In genomic region chr9:49728211-49728610, GRCm38 (mm10) we compare ENCODE assay signal across 11 mouse cellular contexts.
A peak's percentile ranks its signal among the peaks of the same experiment; 100 is the strongest.
DNase-seq lines count a peak whose midpoint lies in the region; ATAC-seq lines count a peak whose summit lies in the region.
"Had no signal": no experiment of that assay in that cellular context is flagged by ENCODE, and none has a peak within 500 bp of the region (broad histone marks: within the 10 kb centered on the region; RNA-seq: fewer than 3 reads in every experiment).

No protein-coding gene starts in this region.

- WGBS in midbrain, embryonic 12.5 days = 41% methylated on average over 8 of the region's 8 CpGs
- WGBS in midbrain, embryonic 16.5 days = 22% methylated on average over 8 of the region's 8 CpGs
- 39% methylated on average over 8 of the region's 8 CpGs for WGBS in forebrain, embryonic 14.5 days
- WGBS in kidney, embryonic 14.5 days = 61% methylated on average over 8 of the region's 8 CpGs

- no peak overlapping the region for H3K4me3 ChIP-seq in midbrain, embryonic 12.5 days
- H3K4me3 ChIP-seq in midbrain, embryonic 16.5 days (ENCODE audit: low read depth, low read length) = no peak overlapping the region
- no peak overlapping the region for H3K4me3 ChIP-seq in forebrain, embryonic 14.5 days (ENCODE audit: low read depth, low read length)
- no peak overlapping the region for H3K4me3 ChIP-seq in kidney, embryonic 14.5 days (ENCODE audit: low read length)

- H3K4me1 ChIP-seq in midbrain, embryonic 12.5 days = peaks cover 20% of the 10 kb centered on the region
- peaks cover 23% of the 10 kb centered on the region for H3K4me1 ChIP-seq in midbrain, embryonic 16.5 days (ENCODE audit: control insufficient read depth, insufficient read depth, low read length)
- H3K4me1 ChIP-seq in forebrain, embryonic 14.5 days (ENCODE audit: control insufficient read depth, insufficient read depth, low read length) = peaks cover 5% of the 10 kb centered on the region
- H3K4me1 ChIP-seq in kidney, embryonic 14.5 days (ENCODE audit: control insufficient read depth, insufficient read depth, low read length) = no peaks in the 10 kb centered on the region

- no peak overlapping the region for H3K9ac ChIP-seq in midbrain, embryonic 12.5 days (replicated peaks)
- H3K9ac ChIP-seq in midbrain, embryonic 16.5 days (ENCODE audit: low read depth, low read length) = no peak overlapping the region
- no peak overlapping the region for H3K9ac ChIP-seq in forebrain, embryonic 14.5 days (ENCODE audit: low read length)
- no peak overlapping the region for H3K9ac ChIP-seq in kidney, embryonic 14.5 days (ENCODE audit: low read depth, low read length)
- H3K9ac ChIP-seq: liver, postnatal 0 days had no signal

- no peaks in the 10 kb centered on the region for H3K9me3 ChIP-seq in midbrain, embryonic 12.5 days
- no peaks in the 10 kb centered on the region for H3K9me3 ChIP-seq in midbrain, embryonic 16.5 days (replicated peaks; ENCODE audit: control insufficient read depth, low read length, poor library complexity, severe bottlenecking)
- no peaks in the 10 kb centered on the region for H3K9me3 ChIP-seq in forebrain, embryonic 14.5 days (replicated peaks; ENCODE audit: control insufficient read depth, low read length)
- no peaks in the 10 kb centered on the region for H3K9me3 ChIP-seq in kidney, embryonic 14.5 days (ENCODE audit: control insufficient read depth, low read length)

- H3K27ac ChIP-seq in midbrain, embryonic 12.5 days (replicated peaks) = peak overlapping the region; percentile 46; the same call in 1 of the 2 replicates
- H3K27ac ChIP-seq in midbrain, embryonic 16.5 days (ENCODE audit: low read length) = no peak overlapping the region
- H3K27ac ChIP-seq in forebrain, embryonic 14.5 days (ENCODE audit: low read depth, low read length) = no peak overlapping the region
- H3K27ac ChIP-seq in kidney, embryonic 14.5 days (ENCODE audit: low read depth, low read length) = no peak overlapping the region

- H3K27me3 ChIP-seq in midbrain, embryonic 12.5 days = no peaks in the 10 kb centered on the region
- no peaks in the 10 kb centered on the region for H3K27me3 ChIP-seq in midbrain, embryonic 16.5 days (ENCODE audit: control insufficient read depth, insufficient read depth, low read depth, low read length)
- H3K27me3 ChIP-seq in forebrain, embryonic 14.5 days (replicated peaks; ENCODE audit: control insufficient read depth, insufficient read depth, low read length) = no peaks in the 10 kb centered on the region
- H3K27me3 ChIP-seq in kidney, embryonic 14.5 days (ENCODE audit: control insufficient read depth, insufficient read depth, low read length) = no peaks in the 10 kb centered on the region
- H3K27me3 ChIP-seq: CH12.LX had no signal

- H3K36me3 ChIP-seq in midbrain, embryonic 12.5 days = no peaks in the 10 kb centered on the region
- H3K36me3 ChIP-seq in midbrain, embryonic 16.5 days (ENCODE audit: control insufficient read depth, insufficient read depth, low read length) = no peaks in the 10 kb centered on the region
- H3K36me3 ChIP-seq in forebrain, embryonic 14.5 days (ENCODE audit: control insufficient read depth, insufficient read depth, low read length) = no peaks in the 10 kb centered on the region
- no peaks in the 10 kb centered on the region for H3K36me3 ChIP-seq in kidney, embryonic 14.5 days (ENCODE audit: control insufficient read depth, insufficient read depth, low read length)

- ATAC-seq in midbrain, embryonic 12.5 days (ENCODE audit: low FRiP score, low read depth) = peak; percentile 23; the same call in 1 of the 2 replicates
- no peak for ATAC-seq in midbrain, embryonic 16.5 days
- peak; percentile 29; the same call in 1 of the 2 replicates for ATAC-seq in forebrain, embryonic 14.5 days
- no peak for ATAC-seq in kidney, embryonic 14.5 days (ENCODE audit: low FRiP score, low TSS enrichment)
- ATAC-seq: liver, postnatal 0 days had no signal

- peak; percentile 42 for DNase-seq in forebrain, embryonic 14.5 days (ENCODE audit: low spot score)
- peak; percentile 21 to 27 for DNase-seq in layer of hippocampus, postnatal 10 days (ENCODE audit: low spot score in 2 of 2)
- peak; percentile 41 for DNase-seq in right cerebral cortex, postnatal 25 days
- no peak for DNase-seq in urinary bladder, postnatal 25 days (ENCODE audit: low spot score)
- DNase-seq in c-Kit-positive CD71-positive TER-119-positive erythroid progenitor cells, embryonic 14.5 days (ENCODE audit: low spot score) = no peak
- DNase-seq: adrenal gland, adult 2 months; liver, postnatal 0 days had no signal

- no peak overlapping the region for H3K4me2 ChIP-seq in midbrain, embryonic 12.5 days (replicated peaks)
- no peak overlapping the region for H3K4me2 ChIP-seq in midbrain, embryonic 16.5 days (ENCODE audit: low read length)
- no peak overlapping the region for H3K4me2 ChIP-seq in forebrain, embryonic 14.5 days (ENCODE audit: low read length)
- H3K4me2 ChIP-seq in kidney, embryonic 14.5 days (replicated peaks; ENCODE audit: low read depth, low read length) = no peak overlapping the region

Comparison
In these comparisons a context has a peak if more than half of its experiments do, and no peak if none do; other contexts are left out.
1. ATAC-seq: peak in midbrain, embryonic 12.5 days (single experiment) and forebrain, embryonic 14.5 days (single experiment); none in midbrain, embryonic 16.5 days (single experiment) and kidney, embryonic 14.5 days (single experiment).
2. DNase-seq: peak in forebrain, embryonic 14.5 days (single experiment), layer of hippocampus, postnatal 10 days (2 of 2) and right cerebral cortex, postnatal 25 days (single experiment); none in urinary bladder, postnatal 25 days (single experiment) and c-Kit-positive CD71-positive TER-119-positive erythroid progenitor cells, embryonic 14.5 days (single experiment).